Comparison of ENCODE assay signal across 8 mouse cellular contexts in genomic region chr4:149979819-149980308, GRCm38 (mm10). TPM values are rescaled to one million over a fixed set of nuclear protein-coding genes. Genes with fewer than 3 reads are reported as not detected.
DNase-seq lines count a peak whose midpoint lies in the region; ATAC-seq lines count a peak whose summit lies in the region.

No protein-coding gene starts in this region.

- H3K36me3 ChIP-seq in limb, embryonic 10.5 days = no peaks in the 10 kb centered on the region
- H3K36me3 ChIP-seq in midbrain, embryonic 13.5 days = no peaks in the 10 kb centered on the region

- H3K9me3 ChIP-seq in limb, embryonic 10.5 days (replicated peaks) = no peaks in the 10 kb centered on the region
- H3K9me3 ChIP-seq in midbrain, embryonic 13.5 days = no peaks in the 10 kb centered on the region

- ATAC-seq in midbrain, embryonic 13.5 days = peak; percentile 53

- H3K27ac ChIP-seq in limb, embryonic 10.5 days = peak overlapping the region; percentile 75; the same call in 1 of the 2 replicates
- H3K27ac ChIP-seq in midbrain, embryonic 13.5 days = no peak overlapping the region

- H3K4me3 ChIP-seq in limb, embryonic 10.5 days = peak overlapping the region; percentile 33; the same call in 1 of the 2 replicates
- 0 out of 2 replicates have a peak overlapping the region, but pooled peaks have one; percentile 13 for H3K4me3 ChIP-seq in midbrain, embryonic 13.5 days (replicated peaks)

- peaks cover 10% of the 10 kb centered on the region; the same call in 1 of the 2 replicates for H3K27me3 ChIP-seq in limb, embryonic 10.5 days (ENCODE audit: low read depth, poor library complexity, severe bottlenecking)
- peaks cover 5% of the 10 kb centered on the region; the same call in 1 of the 2 replicates for H3K27me3 ChIP-seq in midbrain, embryonic 13.5 days

- peak; percentile 58 to 72 for DNase-seq in urinary bladder, adult 18-20 months (ENCODE audit: low spot score in 2 of 2)
- no peak for DNase-seq in urinary bladder, postnatal 10 days (ENCODE audit: low spot score)
- peak; percentile 86 for DNase-seq in embryo, embryonic 9.5 days (ENCODE audit: extremely low spot score)
- DNase-seq in heart, adult 11 months = peak; percentile 96
- DNase-seq in kidney, adult 11 months = peak; percentile 79
- DNase-seq in limb, embryonic 10.5 days (ENCODE audit: low spot score) = peak; percentile 94
- DNase-seq in spleen, adult 18-20 months = peak; percentile 46 to 77

- H3K9ac ChIP-seq in midbrain, embryonic 13.5 days (replicated peaks) = peak overlapping the region; percentile 50; the same call in 1 of the 2 replicates

- peak overlapping the region; percentile 45 for H3K4me2 ChIP-seq in midbrain, embryonic 13.5 days (replicated peaks)

- 11% methylated on average over 12 of the region's 12 CpGs for whole genome bisulfite sequencing in limb, embryonic 10.5 days
- 1% methylated on average over 12 of the region's 12 CpGs for WGBS in midbrain, embryonic 13.5 days

- H3K4me1 ChIP-seq in limb, embryonic 10.5 days = peaks cover 50% of the 10 kb centered on the region
- H3K4me1 ChIP-seq in midbrain, embryonic 13.5 days (replicated peaks) = peaks cover 16% of the 10 kb centered on the region

RNA-seq across cellular contexts. Expression of gene Spsb1, which starts 25.0 kb away (rescaled TPM):
- 13.7 and 18.8 TPM in 2 replicates for polyA plus RNA-seq in limb, embryonic 10.5 days (2016; fragmentation: Nextera tagmentation; extraction: Ambion mirVana)
- polyA plus RNA-seq in midbrain, embryonic 13.5 days (2015; fragmentation: Nextera tagmentation; extraction: Ambion mirVana) = 4.0 and 4.8 TPM in 2 replicates

RNA-seq across cellular contexts. Expression of gene H6pd, which starts 29.0 kb away (rescaled TPM):
- 4.5 and 5.6 TPM in 2 replicates for polyA plus RNA-seq in limb, embryonic 10.5 days (2016; fragmentation: Nextera tagmentation; extraction: Ambion mirVana)
- polyA plus RNA-seq in midbrain, embryonic 13.5 days (2015; fragmentation: Nextera tagmentation; extraction: Ambion mirVana) = 1.7 and 1.9 TPM in 2 replicates
